Mouse (Mus musculus) thymus, adult 2 months (tissue): ENCODE data around the gene Aloxe3.

Source experiments
- CTCF ChIP-seq: fragments of 200-500 bp; IDR thresholded peaks from 2 replicates; pipeline ENCODE4 v1.5.1; 2012; ENCODE audit warnings: mild to moderate bottlenecking, control low read depth, low read length, moderate library complexity, borderline replicate concordance; ENCODE audit not compliant: control insufficient read depth, poor library complexity, insufficient read depth; ENCODE audit errors: extremely low read depth
- POLR2A ChIP-seq: fragments of 200-500 bp; IDR thresholded peaks from 2 replicates; pipeline ENCODE4 v1.6.1; 2012; ENCODE audit warnings: mild to moderate bottlenecking, low read length, control low read depth, moderate library complexity; ENCODE audit not compliant: control insufficient read depth, poor library complexity, insufficient read depth; ENCODE audit errors: extremely low read depth

GRCm38 (mm10) chr11:69080855-69081222 is 44.9 kb upstream of the Aloxe3 start:
- TF ChIP-seq POLR2A (no peak), CTCF (no peak)
